Mouse (Mus musculus): ENCODE results near the gene Tmtc2.

The Tmtc2 gene

DNA sequence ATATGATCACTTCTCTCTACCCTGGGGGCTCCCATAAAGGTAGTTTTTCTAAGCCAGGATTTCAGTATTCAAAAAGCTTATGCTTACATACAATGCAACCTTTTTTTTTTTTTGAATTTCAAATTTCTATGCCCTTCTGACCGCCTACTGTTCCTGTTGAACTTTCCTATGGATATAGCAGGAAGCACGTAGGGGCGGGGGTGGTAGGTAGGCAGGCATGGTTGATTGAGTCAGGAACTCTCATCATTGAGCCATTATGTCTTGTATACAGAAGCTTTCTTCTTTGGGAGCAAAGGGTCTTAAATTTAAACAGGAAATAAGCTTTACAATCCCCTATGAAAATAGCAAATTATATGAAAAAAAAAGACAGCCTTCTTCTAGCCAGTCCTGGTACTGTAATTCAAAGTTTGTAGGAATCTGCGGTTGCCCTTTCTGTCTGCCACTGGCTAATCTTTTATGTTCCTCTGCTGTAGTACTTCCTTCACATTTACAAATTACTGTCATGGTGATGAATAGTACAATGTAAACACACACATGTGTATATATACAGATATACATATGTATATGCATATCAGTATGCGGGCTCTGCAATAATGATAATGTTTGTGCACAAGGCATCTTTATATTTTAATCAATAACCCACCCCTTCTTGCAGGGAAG is 405.7 kb downstream of the Tmtc2 start:
- no peak for DNase-seq (ENCODE audit: low spot score)

- DNase-seq (ENCODE audit: low spot score), result no peak
These were observed 409.0 kb downstream of the Tmtc2 start for GRCm38 (mm10) chr10:105165291-105165690.

GRCm38 (mm10) chr10:105153789-105154188 is 420.5 kb downstream of the Tmtc2 start:
- DNase-seq (ENCODE audit: low spot score), result no peak

DNA sequence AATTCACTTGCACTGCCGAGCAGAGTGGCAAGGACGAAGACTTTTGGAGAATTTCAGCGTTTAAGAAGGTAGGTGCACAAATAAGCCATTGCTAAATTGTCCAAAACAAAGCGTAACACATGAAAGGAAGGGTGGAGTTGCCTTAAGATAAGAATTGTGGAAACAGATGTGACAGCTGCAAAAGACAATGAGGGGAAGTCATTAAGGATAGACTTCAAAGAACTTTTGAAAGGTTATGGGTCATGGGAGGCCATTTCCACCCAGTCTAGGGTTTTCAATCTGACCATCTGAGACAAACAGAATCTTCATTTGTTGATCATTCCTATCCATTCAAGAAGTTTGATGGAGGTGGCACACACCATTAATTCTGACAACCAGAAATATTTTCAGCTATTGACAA is 429.9 kb downstream of the Tmtc2 start:
- DNase-seq (ENCODE audit: low spot score), result no peak

GRCm38 (mm10) chr10:105142201-105142600 is 432.1 kb downstream of the Tmtc2 start:
- DNase-seq (ENCODE audit: low spot score), result no peak
